Mouse (Mus musculus): Measurements from ENCODE around the gene Recql. TPM values are rescaled to one million over a fixed set of nuclear protein-coding genes. Genes with fewer than 3 reads are reported as not detected.

The Recql gene
- 10 to 100 TPM; 47.8 to 55.2 (median 52.4) TPM for polyA plus RNA-seq (2017; shearing (Covaris generic))

- ATAC-seq: peak; percentile 97
Measured at GRCm38 (mm10) chr6:142387011-142387754, at the start of gene Recql, which contains the start of gene Golt1b. Gene Recql, minus strand, starts transcription at chr6:142387087. Gene Golt1b, plus strand, starts transcription at chr6:142387221.

GRCm38 (mm10) chr6:142429072-142429471 lies 42.2 kb upstream of the Recql start:
- ATAC-seq: no peak

- no peak for ATAC-seq
Measured at GRCm38 (mm10) chr6:142424976-142425375, 38.1 kb upstream of the Recql start.

- no peak for ATAC-seq
Measured at GRCm38 (mm10) chr6:142414597-142414996, 27.7 kb upstream of the Recql start.

- ATAC-seq: no peak
Measured at GRCm38 (mm10) chr6:142413845-142414244, 27.0 kb upstream of the Recql start.

- ATAC-seq: no peak
Measured at GRCm38 (mm10) chr6:142412906-142413491, 26.1 kb upstream of the Recql start, which contains the start of gene Spx. Gene Spx, plus strand, starts transcription at chr6:142413441.

- no peak for ATAC-seq
Measured at GRCm38 (mm10) chr6:142411140-142411539, 24.3 kb upstream of the Recql start.

GRCm38 (mm10) chr6:142395756-142396155 lies 8.9 kb upstream of the Recql start:
- ATAC-seq: no peak

GRCm38 (mm10) chr6:142394669-142395068 lies 7.8 kb upstream of the Recql start:
- ATAC-seq: no peak

- no peak for ATAC-seq
Measured at GRCm38 (mm10) chr6:142392312-142392711, 5.4 kb upstream of the Recql start.

- ATAC-seq: no peak
Measured at GRCm38 (mm10) chr6:142389101-142389500, 2.2 kb upstream of the Recql start.

- ATAC-seq: no peak
Measured at GRCm38 (mm10) chr6:142387755-142388271, 926 bp upstream of the Recql start.

GRCm38 (mm10) chr6:142386285-142387010 lies 439 bp downstream of the Recql start:
- ATAC-seq: no peak

- no peak for ATAC-seq
Measured at GRCm38 (mm10) chr6:142384521-142384920, 2.4 kb downstream of the Recql start.

- no peak for ATAC-seq
Measured at GRCm38 (mm10) chr6:142381615-142382014, 5.3 kb downstream of the Recql start.

GRCm38 (mm10) chr6:142379961-142380360 lies 6.9 kb downstream of the Recql start:
- ATAC-seq: no peak

- ATAC-seq: no peak
Measured at GRCm38 (mm10) chr6:142378576-142379330, 8.1 kb downstream of the Recql start.

- no peak for ATAC-seq
Measured at GRCm38 (mm10) chr6:142377081-142377480, 9.8 kb downstream of the Recql start.

GRCm38 (mm10) chr6:142369568-142369967 lies 17.3 kb downstream of the Recql start:
- ATAC-seq: no peak

- ATAC-seq: no peak
Measured at GRCm38 (mm10) chr6:142367565-142367964, 19.3 kb downstream of the Recql start.

- ATAC-seq: no peak
Measured at GRCm38 (mm10) chr6:142366473-142367018, 20.3 kb downstream of the Recql start.
